Mouse (Mus musculus): Measurements from ENCODE around the gene Dlgap4.

Dlgap4 gene

DNA sequence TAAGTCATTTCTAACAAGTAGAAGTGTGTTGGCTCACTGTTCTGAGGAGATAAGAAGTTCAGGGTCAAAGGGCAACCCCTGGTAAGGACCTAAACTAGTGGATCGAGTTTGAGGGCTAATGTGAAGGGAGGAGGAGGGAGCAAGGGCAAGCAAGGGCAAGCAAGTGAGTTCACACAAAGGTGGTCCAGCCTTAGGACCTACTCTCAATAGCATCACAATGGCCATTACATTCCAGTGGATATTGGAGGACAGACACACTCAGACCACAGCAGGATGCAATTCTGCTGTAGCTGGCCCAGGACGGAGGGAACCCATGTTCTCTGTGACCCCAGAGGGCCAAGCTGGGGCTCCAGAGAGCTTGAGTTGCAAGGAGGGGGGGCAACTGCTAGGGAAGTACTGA lies 77.3 kb downstream of the Dlgap4 start:
- no peak for ATAC-seq (ENCODE audit: insufficient number of reproducible peaks, low FRiP score, low TSS enrichment)

DNA sequence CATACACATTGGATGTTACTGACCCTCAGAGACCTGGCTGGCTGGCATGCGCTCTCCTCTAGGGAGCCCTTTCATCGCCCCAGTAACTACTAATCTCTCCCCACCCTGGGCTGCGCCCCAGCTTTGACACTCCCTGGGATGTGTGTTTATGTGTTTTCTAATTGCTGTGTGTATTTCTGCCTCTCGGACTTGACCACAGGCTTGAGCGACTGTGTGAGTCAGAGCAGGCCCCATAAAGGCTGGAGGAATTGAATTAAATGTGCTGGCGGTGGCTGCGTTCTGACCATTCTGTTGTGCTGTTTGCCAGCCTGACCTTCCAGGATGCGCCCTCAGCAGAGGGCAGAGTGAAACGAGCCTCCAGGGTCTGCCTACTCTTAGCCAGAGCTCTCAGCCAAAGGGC lies 78.2 kb downstream of the Dlgap4 start:
- ATAC-seq (ENCODE audit: insufficient number of reproducible peaks, low FRiP score, low TSS enrichment) = no peak

DNA sequence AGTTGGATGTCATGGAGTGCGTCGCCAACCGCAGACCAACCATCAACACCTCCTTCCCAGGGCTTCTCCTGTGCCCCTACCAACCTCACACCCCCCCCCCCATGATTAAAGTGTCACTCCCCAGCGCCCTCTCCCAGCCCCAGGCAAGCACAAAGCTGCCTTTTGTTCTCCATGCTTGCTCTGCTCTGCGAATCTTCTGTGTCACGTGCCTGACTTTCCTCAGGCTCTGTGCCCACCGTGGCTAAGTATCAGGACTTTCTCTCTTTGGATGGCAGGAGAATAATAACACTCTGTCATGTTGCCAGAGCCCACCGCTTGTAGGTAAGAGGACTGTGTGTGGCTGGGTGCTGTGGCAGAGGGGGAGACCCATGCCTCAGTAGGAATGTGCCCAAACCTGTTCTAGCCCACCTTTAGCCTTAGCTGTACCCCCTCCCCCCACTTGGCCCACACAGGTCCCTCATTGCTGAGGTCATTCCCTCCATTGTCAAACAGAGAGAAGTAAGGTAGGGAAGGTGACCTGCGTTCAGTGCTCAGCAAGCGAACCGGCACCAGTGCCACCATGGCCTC lies 79.8 kb downstream of the Dlgap4 start:
- ATAC-seq (ENCODE audit: insufficient number of reproducible peaks, low FRiP score, low TSS enrichment) = no peak

DNA sequence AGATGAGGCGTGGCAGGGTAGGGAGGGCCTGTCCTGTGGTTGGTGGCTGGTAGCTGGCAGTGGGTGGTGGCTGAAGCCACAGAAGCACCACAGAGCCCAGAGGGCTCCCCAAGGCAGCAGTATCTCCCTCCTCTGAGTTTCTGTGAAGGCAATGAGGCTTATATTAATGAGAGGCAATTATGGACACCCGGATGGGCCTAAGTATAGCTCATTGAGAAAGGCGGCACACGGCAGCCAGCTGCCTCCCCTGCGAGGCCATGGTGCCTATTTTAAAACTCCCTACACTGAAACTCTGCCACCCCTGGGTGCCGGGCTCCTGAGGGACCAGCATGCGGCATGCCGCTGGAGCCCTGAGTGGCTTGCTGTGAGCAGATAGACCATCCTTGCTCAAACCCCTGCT lies 83.8 kb downstream of the Dlgap4 start:
- ATAC-seq (ENCODE audit: insufficient number of reproducible peaks, low FRiP score, low TSS enrichment) = no peak

DNA sequence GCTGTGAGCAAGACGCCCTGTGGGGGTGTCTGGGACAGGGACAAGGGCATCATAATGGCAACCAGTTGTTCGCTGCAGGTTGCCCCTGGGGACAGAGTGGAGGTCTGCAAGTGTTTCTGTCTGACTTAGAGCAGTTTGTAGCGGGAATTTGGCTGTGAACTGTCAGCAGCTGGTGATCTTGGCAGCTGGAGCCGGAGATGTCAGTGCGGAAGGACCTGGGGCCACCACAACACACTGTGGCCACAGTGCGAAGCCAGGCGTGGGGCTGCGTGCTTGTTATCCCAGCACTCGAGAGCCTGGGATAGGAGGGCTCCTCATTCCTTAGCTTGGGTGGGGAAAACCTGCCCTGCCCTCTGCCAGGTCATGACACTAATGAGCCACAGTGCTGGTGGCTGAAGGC lies 84.7 kb downstream of the Dlgap4 start:
- no peak for ATAC-seq (ENCODE audit: insufficient number of reproducible peaks, low FRiP score, low TSS enrichment)

DNA sequence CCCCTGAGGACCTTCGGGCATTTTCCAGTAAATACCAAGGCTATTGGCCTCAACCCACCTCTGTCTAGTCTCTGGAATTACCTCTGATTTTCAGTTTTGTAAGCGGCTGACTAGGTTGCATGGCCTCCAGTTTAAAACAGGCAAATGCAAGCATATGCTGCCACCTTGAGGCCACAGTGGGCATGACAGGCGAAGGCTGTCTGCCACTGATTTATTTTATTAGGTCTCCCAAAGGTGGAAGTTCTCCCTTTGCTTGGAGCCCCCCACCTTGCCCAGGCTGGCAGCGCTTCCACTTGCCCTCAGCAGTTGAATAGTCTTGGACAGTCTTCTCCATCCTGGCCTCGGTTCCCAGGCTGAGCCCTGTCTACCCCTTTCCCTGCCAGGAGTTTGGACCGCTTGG lies 92.0 kb downstream of the Dlgap4 start:
- ATAC-seq (ENCODE audit: insufficient number of reproducible peaks, low FRiP score, low TSS enrichment) = peak; percentile 57; the same call in 1 of the 2 replicates

DNA sequence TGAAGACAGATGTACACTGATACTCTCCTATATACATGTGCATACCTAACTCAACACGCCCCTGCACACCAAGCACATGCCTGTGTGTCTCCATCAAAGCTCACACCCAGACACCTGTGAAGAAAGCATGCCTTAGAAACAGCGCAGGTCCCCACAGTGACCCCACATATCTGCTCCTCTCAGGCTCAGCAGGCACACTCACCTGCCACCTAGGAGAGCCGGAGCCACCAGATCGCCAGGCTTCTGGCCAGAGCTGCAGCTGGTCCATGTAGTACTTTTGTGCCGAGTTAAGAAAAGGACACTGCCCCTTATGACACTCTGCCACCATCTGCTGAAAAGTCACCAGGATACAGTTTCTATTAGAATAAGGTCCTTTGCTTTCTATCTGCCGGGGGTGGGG lies 103.2 kb downstream of the Dlgap4 start:
- no peak for ATAC-seq (ENCODE audit: insufficient number of reproducible peaks, low FRiP score, low TSS enrichment)

DNA sequence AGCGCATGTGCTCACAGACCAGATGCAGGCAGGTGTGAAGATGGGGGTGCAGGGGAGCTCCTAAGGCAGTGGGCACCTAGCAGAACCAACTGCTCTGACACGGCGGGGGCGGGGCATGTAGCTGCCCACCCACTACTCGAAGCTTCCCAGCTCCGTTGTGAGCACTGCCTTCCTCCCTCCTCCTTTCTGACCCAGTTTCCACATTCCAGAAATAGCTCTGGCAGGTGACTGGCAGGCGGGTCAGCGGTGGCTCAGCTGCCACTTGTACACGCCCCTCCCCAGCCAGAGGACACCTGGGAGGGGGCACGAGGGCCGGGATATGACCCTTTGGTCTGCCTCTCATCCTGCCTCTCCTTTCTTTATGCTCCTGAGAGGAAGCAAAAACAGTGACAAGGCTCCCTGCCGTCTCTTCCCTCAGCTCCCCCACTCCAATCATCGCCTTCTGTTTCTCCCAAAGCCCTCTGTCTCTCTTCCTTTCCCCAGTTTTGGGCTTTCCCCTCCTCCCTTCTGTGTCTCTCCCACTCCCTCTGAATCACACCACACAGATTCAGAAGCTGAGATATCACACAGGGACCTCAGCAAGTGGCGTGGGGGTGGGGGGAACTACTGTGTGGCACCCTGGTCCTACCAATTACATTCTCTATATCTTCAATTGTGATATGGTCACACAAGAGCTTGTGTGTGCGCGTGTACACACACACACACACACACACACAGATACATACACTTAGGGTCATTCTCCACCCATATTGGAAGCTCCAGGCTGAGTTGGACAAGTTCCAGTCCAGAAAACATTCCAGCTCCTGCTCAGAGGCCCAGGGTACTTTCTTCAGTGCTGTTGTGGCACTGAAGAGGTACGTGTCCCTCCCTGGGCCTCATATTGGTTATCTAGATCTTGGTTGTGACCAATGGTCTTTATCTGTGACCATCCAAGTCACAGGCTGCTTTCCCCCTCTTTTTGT lies 104.1 kb downstream of the Dlgap4 start:
- ATAC-seq (ENCODE audit: insufficient number of reproducible peaks, low FRiP score, low TSS enrichment) = peak; percentile 41; the same call in 1 of the 2 replicates

DNA sequence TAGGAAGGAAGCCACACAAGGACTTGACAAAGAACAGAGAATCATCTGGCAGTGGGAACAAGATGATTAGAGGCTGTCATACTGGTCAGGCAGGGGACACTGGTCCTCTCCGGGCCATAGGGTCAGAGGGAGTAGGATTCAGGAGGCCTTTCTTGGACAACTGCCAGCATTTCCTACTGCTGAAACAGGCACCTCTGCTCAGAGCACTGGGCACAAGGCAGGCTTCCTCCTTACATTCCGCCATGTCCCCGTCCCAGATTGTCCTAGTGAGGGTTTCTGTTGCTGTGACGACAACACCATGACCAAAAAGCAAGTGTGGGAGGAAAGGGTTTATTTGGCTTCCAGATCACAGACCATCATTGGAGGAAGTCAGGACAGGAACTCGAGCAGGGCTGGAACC lies 105.3 kb downstream of the Dlgap4 start:
- no peak for ATAC-seq (ENCODE audit: insufficient number of reproducible peaks, low FRiP score, low TSS enrichment)

DNA sequence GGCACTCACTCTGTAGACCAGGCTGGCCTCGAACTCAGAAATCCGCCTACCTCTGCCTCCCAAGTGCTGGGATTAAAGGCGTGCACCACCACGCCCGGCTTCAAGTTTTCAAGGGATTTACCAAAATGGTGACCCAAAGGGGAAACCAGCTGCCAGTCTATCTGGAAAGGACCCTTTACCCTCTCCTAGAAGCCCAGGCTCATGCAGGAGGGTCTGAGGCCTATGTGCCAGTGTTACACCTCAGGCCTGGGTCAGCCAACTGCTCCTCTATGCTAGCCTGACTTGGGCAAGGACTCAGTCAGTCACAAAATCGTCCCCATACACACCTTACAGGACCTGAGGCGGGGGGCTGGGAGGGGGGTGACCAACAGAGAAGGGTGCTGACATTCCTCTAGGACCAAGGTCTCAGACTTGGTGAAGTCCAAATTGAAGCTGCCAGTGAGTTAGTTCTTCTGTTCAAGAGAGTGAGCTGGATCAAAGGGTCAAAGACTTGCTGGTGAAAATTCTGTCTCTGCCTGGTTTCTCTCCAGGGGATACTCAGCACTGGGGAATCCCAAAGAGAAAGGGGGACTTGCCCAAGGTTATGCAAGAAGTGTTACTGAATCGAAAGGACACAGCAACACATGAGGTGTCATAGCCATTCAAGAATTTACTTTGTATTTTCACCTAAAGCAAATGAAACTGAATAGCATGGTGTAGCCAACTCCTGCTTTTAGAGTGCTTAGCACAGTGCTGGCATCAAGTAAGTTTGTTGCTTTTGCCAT lies 106.2 kb downstream of the Dlgap4 start:
- no peak for ATAC-seq (ENCODE audit: insufficient number of reproducible peaks, low FRiP score, low TSS enrichment)

DNA sequence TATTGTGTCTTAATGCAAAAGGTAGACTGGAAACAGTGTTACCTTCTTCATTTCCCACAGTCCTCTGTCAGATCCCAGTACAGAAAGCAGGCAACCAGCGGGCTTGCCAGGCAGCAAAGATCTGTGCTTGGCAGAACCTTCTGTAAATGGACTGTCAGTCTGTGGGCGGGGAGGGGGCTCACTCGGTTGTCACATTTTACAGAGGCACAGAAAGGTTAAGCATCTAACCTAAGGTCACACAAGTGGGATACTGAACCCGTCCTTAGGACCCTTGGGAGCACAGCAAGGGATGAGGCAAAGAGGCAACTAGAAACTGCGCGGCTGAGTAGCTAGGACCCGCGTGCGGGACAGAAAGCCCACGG lies 106.8 kb downstream of the Dlgap4 start:
- no peak for ATAC-seq (ENCODE audit: insufficient number of reproducible peaks, low FRiP score, low TSS enrichment)

DNA sequence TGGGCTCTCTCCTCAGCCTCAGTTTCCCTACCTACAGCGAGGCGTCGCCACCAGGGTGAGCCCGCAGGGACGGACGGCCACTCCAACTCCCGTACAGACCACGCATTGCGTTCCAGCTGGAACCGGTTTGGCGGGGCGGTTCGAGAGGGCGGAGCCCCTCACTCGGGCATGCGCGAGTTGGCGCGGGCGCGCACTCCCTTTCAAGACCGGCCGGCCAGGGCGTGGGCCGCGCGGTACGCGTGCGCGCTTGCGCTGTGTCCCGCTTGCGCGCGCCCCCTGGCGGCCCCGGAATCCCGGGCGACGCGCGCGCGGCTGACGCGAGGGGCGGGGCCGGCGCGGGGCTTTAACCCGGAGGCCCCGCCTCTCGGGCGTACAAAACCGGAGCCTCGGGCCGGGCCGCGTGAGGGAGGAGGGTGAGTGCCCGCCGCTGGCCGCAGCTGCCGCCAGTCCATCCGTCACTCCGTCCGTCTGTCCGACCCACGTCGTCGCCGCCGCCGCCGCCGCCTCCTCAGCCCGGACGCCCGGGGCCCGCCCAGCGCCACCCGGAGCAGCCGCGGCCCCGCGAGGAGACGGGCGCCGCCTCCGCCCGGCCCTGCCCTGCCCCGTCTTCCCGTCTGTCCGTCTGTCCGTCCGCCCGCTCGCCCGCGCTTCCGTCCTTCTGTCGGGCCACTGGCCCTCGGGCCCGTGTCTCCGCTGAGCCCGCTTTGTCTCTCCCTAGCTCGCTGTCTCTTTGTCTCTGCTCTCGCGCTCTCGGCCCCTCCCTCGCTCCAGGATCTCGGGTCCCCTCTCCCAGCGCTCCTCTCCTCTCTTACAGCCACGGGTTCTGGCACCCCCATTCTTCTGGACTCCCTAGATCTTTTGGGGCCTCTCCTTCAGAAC lies 107.4 kb downstream of the Dlgap4 start:
- ATAC-seq (ENCODE audit: insufficient number of reproducible peaks, low FRiP score, low TSS enrichment) = peak; percentile 62

DNA sequence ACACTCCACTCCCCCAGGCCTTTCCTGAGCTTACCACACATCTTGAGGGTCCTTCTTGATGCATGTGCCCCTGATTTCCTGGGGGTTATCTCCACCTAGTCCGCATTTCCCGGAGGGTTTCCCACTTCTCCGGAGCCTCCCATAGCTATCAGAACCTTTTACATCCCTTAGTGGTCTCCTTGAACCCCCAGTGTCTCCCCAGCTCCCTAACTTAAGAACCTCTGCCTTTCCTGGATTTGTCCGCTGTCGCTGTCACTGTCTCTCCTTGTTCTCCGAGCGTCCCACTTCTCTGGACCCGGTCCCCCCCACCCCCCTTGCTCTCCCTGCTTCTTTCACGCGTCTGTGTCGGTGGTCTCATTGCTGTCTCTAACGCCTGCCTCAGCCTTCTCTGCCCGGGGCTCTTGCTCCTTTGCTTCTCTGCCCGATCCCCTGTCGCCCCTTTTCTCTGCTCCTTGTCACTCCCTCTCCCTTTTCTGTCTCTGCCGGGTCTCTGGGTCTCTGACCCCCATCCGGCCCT lies 108.1 kb downstream of the Dlgap4 start:
- no peak for ATAC-seq (ENCODE audit: insufficient number of reproducible peaks, low FRiP score, low TSS enrichment)

DNA sequence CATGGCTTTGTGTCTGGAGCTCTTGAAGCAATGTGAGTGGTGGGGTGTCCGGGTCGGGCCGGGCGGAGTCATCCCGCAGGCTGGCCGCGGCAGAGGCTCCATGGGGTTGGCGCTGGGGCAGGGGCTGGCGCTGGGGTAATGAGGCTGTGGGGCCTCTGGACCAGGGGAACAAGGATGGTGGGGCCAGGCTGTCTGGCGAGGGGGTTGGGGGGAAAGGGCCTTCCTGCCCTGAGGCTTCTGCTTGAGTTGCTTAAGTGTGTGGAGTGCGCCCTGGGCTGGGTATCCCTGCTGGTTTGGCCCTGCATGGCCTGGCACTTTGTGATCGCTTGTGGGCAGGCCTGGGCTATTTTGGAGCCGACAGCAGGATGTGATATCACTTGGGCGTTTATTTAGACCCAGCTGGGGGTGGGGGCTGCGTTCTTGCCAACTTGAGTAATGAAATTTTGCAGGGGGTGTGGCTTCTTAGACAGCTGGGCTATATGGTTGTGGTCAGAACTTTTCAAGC lies 108.6 kb downstream of the Dlgap4 start:
- ATAC-seq (ENCODE audit: insufficient number of reproducible peaks, low FRiP score, low TSS enrichment) = no peak

DNA sequence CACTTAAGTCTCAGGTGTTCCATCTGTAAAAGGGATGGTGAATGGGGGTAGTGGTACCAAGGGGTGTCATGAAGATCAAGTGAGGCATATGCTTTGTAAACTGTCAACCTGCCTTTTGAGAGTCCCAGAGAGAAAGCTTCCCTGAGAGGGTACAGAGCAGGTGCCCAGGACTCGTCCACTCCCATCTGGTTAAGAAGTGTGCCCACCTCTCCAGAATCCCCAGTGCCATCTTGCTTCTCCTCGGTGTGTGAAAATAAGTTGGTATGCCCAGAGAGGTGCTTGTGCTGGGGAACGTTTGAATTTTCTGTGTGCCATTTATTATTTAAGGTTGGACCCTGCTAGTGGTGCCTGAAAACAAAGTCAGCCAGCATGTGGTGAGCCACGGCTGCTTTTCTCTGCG lies 109.2 kb downstream of the Dlgap4 start:
- no peak for ATAC-seq (ENCODE audit: insufficient number of reproducible peaks, low FRiP score, low TSS enrichment)

DNA sequence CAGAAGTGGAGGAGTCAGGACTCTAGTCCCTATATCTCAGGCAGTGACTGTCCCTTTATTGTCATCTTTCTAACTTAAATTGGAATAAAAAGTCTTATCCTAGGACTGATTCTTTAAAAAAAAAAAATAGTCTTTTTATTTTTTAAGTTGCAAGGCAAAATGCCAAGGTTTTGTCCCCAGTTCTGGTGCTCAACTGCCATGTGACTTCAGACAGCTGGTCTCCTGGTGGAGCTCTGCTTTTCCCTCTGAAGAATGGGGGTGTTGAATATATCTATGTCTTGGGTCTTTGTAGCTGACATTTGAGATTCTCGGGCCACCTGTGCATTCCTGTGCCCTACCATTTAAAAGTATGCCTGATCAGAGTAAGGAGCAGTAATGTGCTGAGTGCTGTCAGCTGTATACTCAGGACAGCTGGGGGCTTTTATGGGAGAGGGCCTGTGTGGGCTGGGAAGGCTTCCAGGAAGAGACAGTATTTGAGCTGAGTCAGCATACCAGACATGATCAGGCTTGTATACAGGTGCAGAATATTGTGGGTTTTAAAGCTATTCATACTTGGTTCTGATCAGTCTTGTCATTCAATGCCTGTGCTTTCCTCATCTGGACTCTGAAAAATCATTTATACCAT lies 110.5 kb downstream of the Dlgap4 start:
- ATAC-seq (ENCODE audit: insufficient number of reproducible peaks, low FRiP score, low TSS enrichment) = no peak

DNA sequence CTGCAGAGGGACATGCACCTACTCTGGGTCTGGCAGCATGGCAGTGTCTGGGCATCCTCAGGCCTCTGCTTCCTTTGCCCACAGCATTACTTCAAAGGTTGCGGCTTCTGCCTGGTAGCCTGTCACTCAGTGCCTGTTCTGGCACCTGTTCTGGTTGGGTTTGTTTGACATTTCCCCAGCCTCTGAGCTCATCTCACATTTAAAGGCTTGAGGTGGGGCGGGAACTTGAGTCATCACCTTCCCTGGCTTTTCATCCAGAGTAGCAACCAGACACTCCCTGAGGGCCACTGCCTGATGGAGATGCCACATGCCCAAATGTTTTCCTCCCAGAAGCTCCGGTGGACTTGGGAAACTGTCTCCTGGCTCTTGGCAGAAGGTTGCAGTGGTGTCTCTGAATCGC lies 111.4 kb downstream of the Dlgap4 start:
- ATAC-seq (ENCODE audit: insufficient number of reproducible peaks, low FRiP score, low TSS enrichment) = no peak

DNA sequence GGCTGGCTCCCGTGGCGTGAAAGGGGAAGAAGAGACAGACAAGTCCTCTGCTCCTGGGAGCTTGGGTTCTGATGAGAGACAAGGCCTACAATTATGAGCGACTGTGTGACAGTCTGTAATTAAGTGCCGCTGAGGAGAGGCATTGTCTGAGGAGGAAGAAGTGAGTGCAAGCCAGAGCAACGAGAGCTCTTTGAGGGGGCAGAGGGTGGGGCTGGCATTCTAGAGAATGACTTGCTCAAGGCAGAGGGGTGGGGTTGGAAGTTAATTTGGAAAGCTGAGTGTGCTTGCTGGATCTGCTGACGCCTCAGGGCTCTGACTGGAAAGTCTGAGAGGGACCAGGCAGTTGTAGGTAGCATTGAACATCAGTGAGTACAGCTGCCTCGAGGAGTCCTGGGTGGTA lies 112.8 kb downstream of the Dlgap4 start:
- no peak for ATAC-seq (ENCODE audit: insufficient number of reproducible peaks, low FRiP score, low TSS enrichment)

DNA sequence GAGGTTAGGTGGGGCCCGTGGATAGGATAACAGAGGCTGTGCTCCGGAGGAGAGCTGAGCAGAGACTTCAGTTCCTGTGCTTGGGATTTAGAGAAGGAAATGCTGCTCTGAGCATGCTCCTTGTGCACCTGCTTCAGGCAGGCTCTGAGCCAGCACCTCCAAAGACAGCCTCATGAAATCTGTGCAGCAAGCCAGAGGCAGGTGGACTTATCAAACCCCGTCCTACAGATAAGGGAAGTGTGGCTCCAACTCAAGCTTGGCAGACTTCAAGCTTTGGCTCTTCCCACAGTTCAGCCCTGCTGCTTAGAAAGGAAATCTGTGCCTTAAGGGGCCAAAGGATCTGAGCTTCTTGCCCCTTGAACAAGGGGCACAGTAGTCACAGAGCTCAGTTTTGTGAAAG lies 113.4 kb downstream of the Dlgap4 start:
- no peak for ATAC-seq (ENCODE audit: insufficient number of reproducible peaks, low FRiP score, low TSS enrichment)
